Mouse (Mus musculus) adrenal gland, adult (tissue): ENCODE data around the gene Cox4i2.

ENCODE experiments used
- DNase-seq, 2 experiments: peaks; one replicate each; pipeline ENCODE4 v3.0.0; 2022 to 2023; ENCODE audit warnings: low spot score in 1 of 2; ENCODE audit not compliant: inconsistent age in 2 of 2

The Cox4i2 gene

DNA sequence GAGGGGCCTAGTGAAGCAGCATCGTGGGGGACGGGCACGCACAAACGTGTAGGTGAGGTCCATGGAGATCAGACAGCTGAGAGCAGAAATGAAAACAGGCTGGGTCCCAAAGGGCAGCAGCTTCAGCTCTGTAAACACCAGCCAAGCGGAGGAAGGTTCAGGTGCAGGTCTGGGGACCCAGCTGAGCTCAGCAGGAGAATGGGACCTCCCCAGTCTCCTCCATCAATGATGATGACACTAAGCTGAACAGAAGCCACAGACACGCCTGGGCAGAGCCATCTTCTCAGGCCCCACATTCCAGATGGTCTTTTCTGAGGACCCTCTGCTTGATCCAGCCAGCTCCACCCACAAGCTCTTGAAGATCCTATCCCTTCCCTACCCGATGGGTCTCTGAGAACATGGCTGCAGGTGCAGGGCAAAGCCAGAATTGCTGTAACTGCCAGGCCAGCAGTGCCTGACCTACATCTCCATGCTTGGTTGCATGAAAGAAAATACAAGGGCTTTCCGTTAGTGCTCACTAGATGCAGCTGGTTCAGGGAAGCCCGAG is 40.4 kb downstream of the Cox4i2 start:
- DNase-seq: no peak

DNA sequence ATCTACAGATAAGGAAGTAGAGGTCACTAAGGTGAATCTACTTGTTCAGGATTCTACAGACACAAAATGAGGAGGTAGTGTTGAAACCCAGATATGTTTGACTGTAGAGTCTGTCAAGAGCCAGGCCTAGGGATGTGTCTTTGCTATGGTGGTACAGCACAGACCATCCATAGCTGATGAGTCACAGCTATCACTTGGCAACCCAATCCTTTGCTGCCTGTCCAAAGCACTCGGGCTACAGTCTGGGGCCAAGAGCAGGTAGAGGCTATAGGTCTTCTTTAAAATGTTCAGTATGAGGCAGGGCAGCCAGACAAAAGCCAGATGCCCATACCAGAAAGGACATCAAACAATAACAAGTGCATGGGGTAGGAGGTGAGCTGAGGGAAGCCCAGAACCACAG is 43.6 kb downstream of the Cox4i2 start:
- DNase-seq: no peak

DNA sequence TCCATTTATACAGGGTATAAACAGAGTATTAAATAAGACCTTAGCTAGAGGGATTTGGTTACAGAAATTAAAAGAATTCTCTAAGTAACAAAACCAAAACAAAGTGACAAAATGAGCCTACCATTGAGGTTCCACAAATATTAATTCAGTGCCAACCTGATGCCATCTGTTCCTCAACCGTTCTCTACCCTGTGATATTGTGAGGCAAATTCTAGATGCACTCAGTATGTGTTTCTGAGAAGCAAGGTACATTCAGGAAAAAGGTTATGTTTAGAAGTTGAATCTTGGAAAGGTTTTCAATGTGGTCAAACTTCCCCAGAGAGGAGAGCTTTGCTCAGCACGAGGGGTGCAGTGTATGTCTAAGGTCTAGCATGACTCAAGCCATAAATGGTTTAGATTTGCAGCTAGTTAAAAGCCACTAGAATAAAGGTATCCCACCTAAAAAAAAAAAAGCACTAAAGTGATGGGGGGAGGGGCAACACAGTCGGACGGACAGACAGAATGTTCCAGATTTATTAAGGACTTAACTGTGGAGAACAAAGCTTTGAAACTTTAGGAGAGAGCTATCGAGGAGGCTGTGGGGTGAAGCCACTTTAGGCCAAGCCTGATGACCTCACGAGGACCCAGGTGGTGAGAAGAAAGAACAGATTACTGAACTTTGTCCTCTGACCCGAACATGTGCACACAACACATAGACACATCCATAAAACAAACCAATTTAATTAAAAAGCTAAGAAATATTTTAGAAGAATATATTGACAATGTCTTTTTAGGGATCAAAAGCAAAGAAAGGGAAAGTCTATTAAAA is 46.2 kb downstream of the Cox4i2 start:
- no peak for DNase-seq

DNA sequence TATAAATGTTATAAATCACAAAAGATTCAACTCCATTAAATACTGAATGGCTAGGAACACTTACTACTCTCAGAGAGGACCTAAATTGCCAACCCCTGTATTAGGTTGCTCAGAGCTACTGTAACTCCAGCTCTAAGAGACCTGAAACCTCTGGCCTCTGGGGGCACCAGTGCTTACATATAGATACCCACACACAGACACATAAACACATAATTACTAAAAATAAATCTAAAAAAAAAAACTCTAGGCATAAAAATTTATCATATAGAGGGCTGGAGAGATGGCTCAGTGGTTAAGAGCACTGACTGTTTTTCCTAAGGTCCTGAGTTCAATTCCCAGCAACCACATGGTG is 46.8 kb downstream of the Cox4i2 start:
- no peak for DNase-seq

DNA sequence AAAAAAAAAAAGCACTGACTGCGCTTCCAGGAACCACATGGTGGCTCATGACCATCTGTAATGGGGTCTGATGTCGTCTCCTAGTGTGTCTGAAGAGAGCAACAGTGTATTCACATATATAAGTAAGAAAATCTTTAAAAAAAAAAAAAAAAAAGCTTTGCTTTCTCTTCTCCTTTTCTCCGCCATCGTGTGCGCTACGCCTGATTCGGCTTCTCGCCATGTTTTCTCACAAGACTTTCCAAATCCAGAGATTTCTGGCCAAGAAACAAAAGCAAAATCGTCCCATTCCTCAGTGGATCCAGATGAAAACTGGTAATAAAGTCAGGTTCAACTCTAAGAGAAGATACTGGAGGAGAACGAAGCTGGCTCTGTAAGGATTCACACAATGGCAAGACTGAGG is 48.3 kb downstream of the Cox4i2 start:
- DNase-seq: no peak

DNA sequence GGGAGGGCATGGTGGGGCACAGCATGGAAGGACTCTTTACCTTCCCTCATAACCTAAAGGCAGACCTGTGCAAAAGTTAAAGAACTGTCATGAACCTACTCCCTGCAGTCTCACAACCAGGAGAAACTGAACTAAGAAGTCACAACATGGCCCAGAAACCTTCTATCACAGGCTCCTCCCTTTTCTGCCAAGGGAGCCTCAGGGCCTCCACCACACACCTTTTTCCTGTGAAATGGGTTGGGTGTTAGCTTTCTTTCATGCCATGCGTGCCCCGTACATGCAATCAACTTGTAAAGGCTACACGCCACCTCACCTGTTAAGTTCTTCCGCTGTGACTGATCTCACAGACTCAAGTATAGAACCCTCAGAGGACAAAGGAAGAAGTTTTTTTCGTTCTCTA is 49.1 kb downstream of the Cox4i2 start:
- peak in 1 of 2 experiments; percentile 71 for DNase-seq

DNA sequence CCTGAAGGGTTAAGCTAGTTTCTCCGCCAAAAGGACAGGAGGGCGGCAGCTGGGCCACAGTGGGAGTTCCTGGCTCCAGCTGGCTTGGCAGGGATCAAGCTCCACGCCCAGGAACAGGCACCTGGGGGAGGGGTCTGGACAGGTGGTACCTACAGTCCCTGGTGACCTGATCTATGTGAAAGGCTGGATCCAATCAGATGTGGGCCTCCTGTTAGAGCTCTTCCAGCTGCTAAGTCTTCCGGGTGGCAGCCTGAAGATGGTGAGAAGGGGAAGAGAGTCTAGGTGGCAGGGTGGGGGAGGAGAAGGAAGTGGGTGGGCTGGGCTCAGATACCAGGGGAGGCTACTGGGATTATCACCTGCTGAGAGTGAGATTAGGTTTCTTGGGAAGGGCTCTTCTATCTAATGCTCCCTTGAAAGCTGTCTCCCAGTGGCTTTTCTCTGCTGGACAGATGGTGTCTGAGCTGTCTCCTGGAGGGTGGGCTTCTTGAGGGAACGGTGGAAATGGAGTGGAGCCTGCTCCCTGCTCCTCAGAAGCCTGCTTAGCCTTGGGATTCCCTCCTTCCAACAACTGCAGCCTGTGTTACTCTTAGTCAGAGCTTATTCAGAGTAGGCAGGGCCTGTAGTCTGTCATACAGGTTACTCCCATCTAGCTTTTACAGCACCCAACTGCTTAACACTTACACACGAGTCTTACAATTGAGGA is 50.6 kb downstream of the Cox4i2 start:
- DNase-seq: peak in 1 of 2 experiments; percentile 79

DNA sequence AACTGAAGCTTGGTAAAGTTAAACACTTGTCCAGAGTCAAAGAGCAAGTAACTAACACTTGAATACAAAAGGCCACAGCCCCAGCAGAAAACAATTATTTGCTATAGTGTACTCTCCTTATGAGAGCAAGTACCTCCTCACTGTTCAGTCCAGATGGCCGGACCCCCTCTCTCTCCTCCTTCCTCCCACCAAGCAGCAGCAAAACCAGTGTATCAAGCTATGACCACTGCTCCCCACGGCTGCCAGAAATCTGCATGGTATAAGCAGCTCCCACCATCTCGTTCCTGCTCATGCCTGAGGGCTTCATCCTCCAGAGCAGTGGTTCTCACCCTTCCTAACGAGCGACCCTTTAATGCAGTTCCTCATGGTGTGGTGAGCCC is 51.1 kb downstream of the Cox4i2 start:
- DNase-seq: no peak

DNA sequence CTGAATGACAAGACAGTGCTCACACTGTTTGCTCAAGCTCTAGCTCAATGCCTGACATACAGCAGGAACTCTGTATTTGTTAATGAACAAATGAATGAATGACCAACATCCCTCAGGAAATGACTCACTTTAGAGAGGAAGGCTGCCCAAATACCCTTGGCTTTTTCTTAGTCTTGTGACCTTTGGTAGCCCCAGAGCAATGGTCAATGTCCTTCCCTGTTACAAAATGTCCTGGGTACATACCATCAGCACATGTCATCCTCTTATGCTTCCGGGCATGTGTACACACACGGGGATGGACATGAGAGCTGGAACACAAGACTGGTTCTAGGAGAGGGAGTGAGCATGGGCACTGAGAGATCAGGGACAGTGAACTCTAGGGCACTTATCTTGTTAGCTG is 52.1 kb downstream of the Cox4i2 start:
- DNase-seq: peak; percentile 81 to 89

DNA sequence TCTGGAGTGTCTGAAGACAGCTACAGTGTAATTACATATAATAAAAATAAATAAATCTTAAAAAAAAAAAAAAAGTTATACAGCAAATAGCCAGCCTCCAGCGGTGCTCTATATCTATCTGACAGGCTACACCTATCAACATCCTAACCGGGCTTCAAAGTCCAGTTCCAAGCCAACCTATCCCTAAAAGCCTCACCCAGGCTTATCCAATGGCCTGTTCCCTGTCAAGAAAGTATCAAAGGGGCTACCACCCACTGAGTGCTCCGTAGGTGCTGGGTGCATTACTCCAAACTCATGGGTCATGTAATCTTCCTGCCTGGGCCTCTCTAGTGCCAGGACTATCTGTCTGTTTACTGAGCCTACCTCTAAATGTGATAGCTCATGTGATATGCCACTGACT is 54.2 kb downstream of the Cox4i2 start:
- no peak for DNase-seq

DNA sequence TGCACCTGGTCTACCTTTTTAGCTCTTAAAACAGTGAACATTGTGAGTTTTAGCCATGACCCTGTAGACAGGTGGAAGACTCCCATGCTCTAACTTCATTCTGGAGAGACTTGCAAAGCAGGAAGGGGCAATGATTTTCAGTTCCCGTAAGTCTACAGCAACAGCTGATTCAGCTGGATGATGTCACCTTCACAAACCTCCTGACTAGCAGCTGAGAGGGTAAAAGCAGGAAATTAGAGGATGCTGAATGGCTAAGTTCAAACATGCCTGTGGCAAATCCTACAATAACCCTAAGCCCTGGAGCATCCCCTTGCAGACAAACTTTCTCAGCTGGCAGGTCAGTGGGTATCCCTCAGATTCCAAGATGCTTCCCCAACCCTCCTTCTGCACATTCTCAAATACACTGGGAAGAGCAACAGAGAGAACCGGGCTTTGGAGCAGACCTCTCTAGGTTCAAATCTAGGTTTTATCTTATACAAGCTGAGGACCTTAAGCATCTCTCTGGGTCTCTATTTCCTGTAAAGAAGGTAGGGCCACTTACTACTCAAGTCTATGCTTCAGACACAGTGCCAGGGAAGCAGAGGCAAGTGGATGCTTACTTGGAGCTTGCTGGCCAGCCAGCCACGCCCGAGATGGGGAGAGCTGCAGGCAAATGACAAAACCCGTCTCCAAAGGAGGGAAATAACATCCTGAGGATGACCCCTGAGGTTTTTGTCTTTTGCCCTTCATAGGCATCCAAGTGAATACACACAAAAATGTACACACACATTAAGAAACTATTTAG is 56.4 kb downstream of the Cox4i2 start:
- DNase-seq: peak in 1 of 2 experiments; percentile 23

DNA sequence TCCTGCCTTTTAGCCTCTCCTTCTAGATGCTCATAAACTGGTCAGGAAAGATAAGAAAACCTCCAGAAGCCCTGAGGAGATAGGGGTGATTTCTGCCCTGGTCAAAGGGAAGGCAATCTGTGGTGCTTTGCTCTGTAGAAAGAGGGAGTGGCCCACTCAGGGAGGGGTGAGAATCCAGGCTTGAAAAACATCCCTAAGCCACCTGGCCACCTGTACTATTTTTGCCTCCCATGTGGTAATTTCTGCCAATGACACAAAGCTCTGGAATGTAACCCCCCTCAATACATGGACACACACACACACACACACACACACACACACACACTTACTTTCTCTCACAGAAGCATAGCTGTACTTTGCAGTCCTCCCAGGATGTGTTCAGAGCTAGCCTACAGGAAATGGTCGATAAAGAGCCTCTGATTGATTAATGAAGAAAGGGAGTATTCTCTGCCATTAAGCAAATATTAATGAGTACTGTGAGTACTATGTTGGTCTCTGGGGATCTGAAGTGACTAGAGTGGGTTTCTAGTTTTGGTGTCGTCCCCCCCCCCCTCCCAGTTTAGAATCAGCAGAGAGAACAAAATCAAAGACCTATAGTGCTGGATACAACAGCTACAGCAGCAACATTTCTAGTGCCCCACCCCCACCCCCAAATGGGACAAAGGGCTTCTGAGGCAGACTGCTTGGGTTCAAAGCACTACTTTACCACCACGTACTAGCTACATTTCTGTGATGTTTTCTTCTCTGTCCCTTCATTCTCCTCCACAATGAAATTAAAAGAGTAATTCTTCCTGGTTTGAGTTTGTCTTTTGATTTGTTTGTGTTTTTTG is 57.6 kb downstream of the Cox4i2 start:
- peak in 1 of 2 experiments; percentile 7 for DNase-seq

DNA sequence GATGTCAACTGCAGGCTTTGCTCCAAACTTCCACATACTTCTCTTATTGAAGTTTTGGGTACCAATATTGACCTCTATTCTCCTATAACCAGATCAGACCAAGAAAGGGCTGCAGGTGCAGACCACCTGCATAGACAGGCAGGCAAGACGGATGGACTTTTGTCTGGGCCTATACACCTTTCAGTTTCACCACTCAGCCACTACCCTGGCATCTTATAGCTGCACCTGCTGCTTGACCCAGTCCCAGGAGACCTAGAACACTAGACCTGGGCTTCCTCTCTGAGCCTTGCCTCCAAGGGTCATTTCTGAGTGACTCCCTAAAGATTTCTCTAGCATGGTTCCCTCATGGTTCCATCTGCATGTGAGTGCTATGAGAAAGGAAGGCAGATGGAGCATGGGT is 59.3 kb downstream of the Cox4i2 start:
- DNase-seq: no peak

DNA sequence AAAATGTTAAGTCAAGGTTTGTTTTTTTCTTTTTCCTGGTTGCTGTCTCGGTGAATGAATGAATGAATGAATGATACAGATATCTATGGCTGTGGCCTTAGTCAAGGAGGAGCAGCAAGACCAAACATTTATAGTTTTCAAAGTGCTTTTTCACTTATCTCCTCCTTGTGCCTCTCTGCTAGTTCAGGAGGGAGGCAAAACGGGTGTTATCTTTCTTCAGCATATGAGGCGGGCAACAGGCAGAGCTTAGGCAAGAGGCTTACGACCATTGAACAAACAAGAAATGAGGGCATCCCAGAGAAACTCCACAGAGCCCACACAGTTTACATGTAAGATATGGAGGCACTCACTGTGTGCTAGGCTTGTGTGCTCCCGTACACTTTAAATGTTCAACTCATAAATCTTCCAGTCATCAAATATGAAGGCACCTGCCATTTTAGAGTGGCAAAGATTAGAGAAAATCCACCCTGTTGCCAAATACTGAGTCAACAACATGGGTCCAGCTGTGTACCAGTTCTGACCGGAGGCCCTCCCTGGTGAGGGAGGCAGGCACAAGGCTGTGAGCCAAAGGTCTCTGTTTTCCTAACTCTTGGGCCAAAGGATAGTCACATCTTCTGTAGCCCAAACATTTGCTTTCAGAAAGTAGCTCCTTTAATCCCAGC is 60.4 kb downstream of the Cox4i2 start:
- no peak for DNase-seq
